Mouse (Mus musculus): ENCODE results near the gene AU022252. TPM values are rescaled to one million over a fixed set of nuclear protein-coding genes. Genes with fewer than 3 reads are reported as not detected.

The AU022252 gene
- total and polyA plus RNA-seq, 3 experiments = 12.3 to 24.9 TPM; not detected in 1

- Histone ChIP-seq H3K9me3 (replicated peaks; ENCODE audit: insufficient read depth, low read length) (no peaks in the 10 kb centered on the region), H3K4me3 (ENCODE audit: control insufficient read depth in 1 of 2, insufficient read depth in 1 of 2, low read depth in 2 of 2, low read length in 2 of 2) (no peak overlapping the region), H3K4me1 (ENCODE audit: control insufficient read depth in 1 of 2, insufficient read depth in 2 of 2, low read length in 2 of 2) (peaks cover 3 to 16% of the 10 kb centered on the region in 2 experiments; a peak in 3 of 4 replicates), H3K27ac (ENCODE audit: control insufficient read depth, low read depth, low read length) (no peak overlapping the region), H3K79me2 (ENCODE audit: control insufficient read depth, insufficient read depth, low read length, poor library complexity) (no peaks in the 10 kb centered on the region), H3K9ac (ENCODE audit: control insufficient read depth, low read depth, low read length, poor library complexity, severe bottlenecking) (no peak overlapping the region), H3K27me3 (ENCODE audit: control insufficient read depth in 1 of 2, insufficient read depth in 2 of 2, low read length in 2 of 2) (no peaks in the 10 kb centered on the region), H3K36me3 (ENCODE audit: control insufficient read depth in 1 of 2, insufficient read depth in 2 of 2, low read length in 2 of 2) (peaks cover 0 to 15% of the 10 kb centered on the region in 2 experiments; a peak in 2 of 4 replicates)
- peak; percentile 94 for DNase-seq (ENCODE audit: low read depth, low spot score)
- TF ChIP-seq ZC3H11A (IDR thresholded peaks at IDR 0.05; ENCODE audit: low read depth, low read length) (peak; percentile 90), MAX (IDR thresholded peaks at IDR 0.05; ENCODE audit: low read length) (peak; percentile 98), SMC3 (IDR thresholded peaks at IDR 0.05; ENCODE audit: low read depth, low read length) (peak; percentile 94), RAD21 (IDR thresholded peaks at IDR 0.05; ENCODE audit: low read depth, low read length) (peak; percentile 91), USF1 (IDR thresholded peaks at IDR 0.05; ENCODE audit: low read depth, low read length) (peak; percentile 75), CTCF (IDR thresholded peaks at IDR 0.05 in 2 of 3, conservative IDR thresholded peaks at IDR 0.05 in 1 of 3; ENCODE audit: control insufficient read depth in 1 of 3, insufficient read depth in 1 of 3, low read depth in 2 of 3, low read length in 3 of 3, poor library complexity in 1 of 3, severe bottlenecking in 1 of 3) (peak; percentile 66 to 92 (median 80)), MXI1 (IDR thresholded peaks at IDR 0.05; ENCODE audit: low read depth, low read length) (peak; percentile 90), MEF2A (IDR thresholded peaks at IDR 0.05; ENCODE audit: extremely low read depth, insufficient replicate concordance, low read depth, low read length, poor library complexity, severe bottlenecking) (no peak), MYC (IDR thresholded peaks at IDR 0.05; ENCODE audit: low read depth, low read length) (peak; percentile 98), SIN3A (IDR thresholded peaks at IDR 0.05; ENCODE audit: low read length) (peak; percentile 71; the same call in 1 of the 2 replicates), MYB (IDR thresholded peaks at IDR 0.05; ENCODE audit: low read depth, low read length) (no peak)
These were observed 64.8 kb downstream of the AU022252 start for GRCm38 (mm10) chr4:119167663-119168062.

DNA sequence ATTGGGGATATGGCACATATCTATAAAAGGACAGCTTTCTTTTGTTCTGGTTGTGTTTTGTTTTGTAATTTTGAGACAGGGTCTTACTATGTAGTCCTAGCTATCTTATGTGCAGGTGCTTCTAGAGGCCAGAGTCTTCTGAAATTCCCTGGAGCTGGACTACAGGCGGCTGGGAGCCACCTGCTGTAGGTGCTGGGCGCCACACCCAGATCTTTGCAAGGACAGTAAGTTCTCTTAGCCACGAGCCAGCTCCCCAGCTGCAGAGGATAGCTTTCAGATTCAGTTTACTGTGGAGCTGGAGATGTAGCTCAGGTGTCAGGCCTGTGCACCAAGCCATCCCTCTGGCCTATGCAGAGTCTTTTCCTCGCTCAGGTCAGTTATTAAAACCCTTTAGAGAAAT is 65.4 kb downstream of the AU022252 start:
- H3K27me3 ChIP-seq (ENCODE audit: control insufficient read depth in 1 of 2, insufficient read depth in 2 of 2, low read length in 2 of 2) = no peaks in the 10 kb centered on the region
- no peaks in the 10 kb centered on the region for H3K9me3 ChIP-seq (replicated peaks; ENCODE audit: insufficient read depth, low read length)
- no peaks in the 10 kb centered on the region for H3K79me2 ChIP-seq (ENCODE audit: control insufficient read depth, insufficient read depth, low read length, poor library complexity)
- H3K27ac ChIP-seq (ENCODE audit: control insufficient read depth, low read depth, low read length) = no peak overlapping the region
- H3K4me1 ChIP-seq (ENCODE audit: control insufficient read depth in 1 of 2, insufficient read depth in 2 of 2, low read length in 2 of 2) = peaks cover 3 to 13% of the 10 kb centered on the region in 2 experiments; a peak in 3 of 4 replicates
- no peak overlapping the region for H3K4me3 ChIP-seq (ENCODE audit: control insufficient read depth in 1 of 2, insufficient read depth in 1 of 2, low read depth in 2 of 2, low read length in 2 of 2)
- no peak overlapping the region for H3K9ac ChIP-seq (ENCODE audit: control insufficient read depth, low read depth, low read length, poor library complexity, severe bottlenecking)
- no peak for TF ChIP-seq POLR2A (IDR thresholded peaks at IDR 0.05; ENCODE audit: control insufficient read depth in 1 of 2, insufficient read depth in 1 of 2, low read depth in 1 of 2, low read length in 2 of 2, poor library complexity in 1 of 2)
- TF ChIP-seq TCF12 (IDR thresholded peaks at IDR 0.05; ENCODE audit: low read depth, low read length) = no peak
- no peak for TF ChIP-seq NELFE (IDR thresholded peaks at IDR 0.05; ENCODE audit: low read depth, low read length)
- TF ChIP-seq EP300 (IDR thresholded peaks at IDR 0.05; ENCODE audit: low read depth in 1 of 2, low read length in 2 of 2) = no peak
- no peak for TF ChIP-seq ZKSCAN1 (IDR thresholded peaks at IDR 0.05; ENCODE audit: low read depth, low read length)
- TF ChIP-seq SIN3A (IDR thresholded peaks at IDR 0.05; ENCODE audit: low read length) = no peak
- TF ChIP-seq TAL1 (IDR thresholded peaks at IDR 0.05; ENCODE audit: low read length) = no peak
- TF ChIP-seq KAT2A (conservative IDR thresholded peaks at IDR 0.05; ENCODE audit: low read depth, low read length) = no peak
- DNase-seq (ENCODE audit: low read depth, low spot score) = no peak
- H3K36me3 ChIP-seq (ENCODE audit: control insufficient read depth in 1 of 2, insufficient read depth in 2 of 2, low read length in 2 of 2) = peaks cover 0 to 15% of the 10 kb centered on the region in 2 experiments; a peak in 2 of 4 replicates

Data from MEL (cell line).